Mouse (Mus musculus): Measurements from ENCODE around the gene Inf2. TPM values are rescaled to one million over a fixed set of nuclear protein-coding genes. Genes with fewer than 3 reads are reported as not detected.
A peak's percentile ranks its signal among the peaks of the same experiment; 100 is the strongest.

Inf2 gene
- polyA plus RNA-seq, 1 experiment from 2014 or later = 1.4 TPM

DNA sequence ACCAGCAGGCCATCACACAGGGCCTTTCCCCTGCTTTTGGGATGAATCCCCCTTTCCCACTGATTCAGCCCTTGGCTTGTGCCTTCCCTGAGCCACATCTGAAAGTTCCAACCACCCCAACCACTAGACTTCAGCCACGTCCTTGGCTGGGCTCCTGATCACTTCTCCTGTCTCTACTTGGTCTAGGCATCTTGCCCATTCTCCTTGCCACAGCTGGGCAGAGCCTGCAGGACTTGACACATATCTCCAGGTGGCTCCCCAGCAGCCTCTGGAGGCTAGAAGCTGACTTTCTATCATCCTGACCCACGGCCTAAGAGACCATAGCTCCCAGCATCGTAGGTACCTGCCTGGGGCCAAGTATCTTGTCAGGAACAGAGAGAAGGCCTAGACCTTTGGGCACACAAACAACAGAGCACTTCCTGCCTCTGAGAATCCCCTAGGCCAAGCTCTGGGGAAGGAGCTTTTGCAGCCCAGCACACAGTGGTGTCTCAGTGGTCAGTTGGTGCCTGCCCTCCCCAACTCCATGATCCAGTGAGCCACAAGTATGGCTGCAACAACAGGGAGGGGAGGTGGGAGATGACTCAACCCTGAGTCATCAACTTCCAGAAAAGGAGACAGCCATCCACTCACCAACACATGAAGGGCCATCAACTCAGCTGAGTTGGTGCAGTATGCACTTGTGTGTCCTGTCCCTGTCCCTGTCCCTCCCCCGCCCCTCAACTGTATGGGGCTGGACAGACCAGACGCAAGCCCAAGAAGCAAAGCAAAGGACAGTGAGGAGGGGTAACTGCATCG lies 10.1 kb upstream of the Inf2 start:
- H3K9ac ChIP-seq (ENCODE audit: low read length) = no peak overlapping the region
- no peaks in the 10 kb centered on the region for H3K9me3 ChIP-seq (ENCODE audit: control insufficient read depth, low read length)
- H3K4me1 ChIP-seq (ENCODE audit: control insufficient read depth, insufficient read depth, low read length) = no peaks in the 10 kb centered on the region
- no peaks in the 10 kb centered on the region for H3K36me3 ChIP-seq (ENCODE audit: control insufficient read depth, insufficient read depth, low read length)
- no peak overlapping the region for H3K4me3 ChIP-seq (ENCODE audit: low read depth, low read length)
- 0 out of 2 replicates have a peak, but pooled peaks have one; percentile 38 for ATAC-seq (ENCODE audit: low FRiP score)
- no peak overlapping the region for H3K27ac ChIP-seq (ENCODE audit: low read depth, low read length)
- no peak for DNase-seq (ENCODE audit: low spot score, missing footprints)
- H3K27me3 ChIP-seq (ENCODE audit: control insufficient read depth, insufficient read depth, low read length) = no peaks in the 10 kb centered on the region
- WGBS = 71% methylated on average over 6 of the region's 6 CpGs
- H3K4me2 ChIP-seq = no peak overlapping the region

GRCm38 (mm10) chr12:112579430-112579829 lies 9.2 kb upstream of the Inf2 start:
- H3K4me3 ChIP-seq (ENCODE audit: low read depth, low read length) = no peak overlapping the region
- H3K4me1 ChIP-seq (ENCODE audit: control insufficient read depth, insufficient read depth, low read length) = no peaks in the 10 kb centered on the region
- H3K27me3 ChIP-seq (ENCODE audit: control insufficient read depth, insufficient read depth, low read length) = no peaks in the 10 kb centered on the region
- H3K27ac ChIP-seq (ENCODE audit: low read depth, low read length) = no peak overlapping the region
- no peak overlapping the region for H3K9ac ChIP-seq (ENCODE audit: low read length)
- DNase-seq (ENCODE audit: low spot score, missing footprints) (no peak), ATAC-seq (ENCODE audit: low FRiP score) (no peak)
- H3K36me3 ChIP-seq (ENCODE audit: control insufficient read depth, insufficient read depth, low read length) = no peaks in the 10 kb centered on the region
- H3K9me3 ChIP-seq (ENCODE audit: control insufficient read depth, low read length) = no peaks in the 10 kb centered on the region
- no peak overlapping the region for H3K4me2 ChIP-seq
- WGBS = 46% methylated on average over 5 of the region's 5 CpGs

GRCm38 (mm10) chr12:112579926-112580325 lies 8.7 kb upstream of the Inf2 start:
- Histone ChIP-seq H3K27ac (ENCODE audit: low read depth, low read length) (no peak overlapping the region), H3K9ac (ENCODE audit: low read length) (no peak overlapping the region), H3K27me3 (ENCODE audit: control insufficient read depth, insufficient read depth, low read length) (no peaks in the 10 kb centered on the region), H3K4me3 (ENCODE audit: low read depth, low read length) (no peak overlapping the region), H3K4me1 (ENCODE audit: control insufficient read depth, insufficient read depth, low read length) (no peaks in the 10 kb centered on the region), H3K36me3 (ENCODE audit: control insufficient read depth, insufficient read depth, low read length) (no peaks in the 10 kb centered on the region), H3K9me3 (ENCODE audit: control insufficient read depth, low read length) (no peaks in the 10 kb centered on the region), H3K4me2 (no peak overlapping the region)
- DNase-seq (ENCODE audit: low spot score, missing footprints) (no peak), ATAC-seq (ENCODE audit: low FRiP score) (no peak)
- WGBS = 86% methylated on average over 8 of the region's 8 CpGs

DNA sequence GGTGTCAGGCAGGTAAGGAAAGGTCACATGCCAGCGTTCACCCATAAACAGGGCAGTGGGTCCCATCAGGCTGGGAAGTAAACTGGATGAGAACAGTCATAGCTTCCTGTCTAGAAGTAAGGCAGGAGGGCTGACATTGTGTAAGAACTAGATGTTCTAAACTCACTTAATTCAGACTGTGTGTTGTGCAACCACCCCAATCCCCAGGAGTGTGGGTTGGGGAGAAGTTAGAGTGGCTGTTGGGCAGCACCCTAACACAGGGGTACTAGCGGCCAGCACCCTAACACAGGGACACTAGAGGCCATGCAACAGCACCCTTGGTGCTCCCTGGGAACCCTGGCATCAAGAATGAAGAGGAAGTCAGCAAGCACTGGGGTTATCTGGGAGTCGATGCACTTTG lies 7.5 kb upstream of the Inf2 start:
- DNase-seq (ENCODE audit: low spot score, missing footprints) (no peak), ATAC-seq (ENCODE audit: low FRiP score) (no peak)
- no peak overlapping the region for H3K27ac ChIP-seq (ENCODE audit: low read depth, low read length)
- H3K4me1 ChIP-seq (ENCODE audit: control insufficient read depth, insufficient read depth, low read length) = no peaks in the 10 kb centered on the region
- 85% methylated on average over 3 of the region's 3 CpGs for WGBS
- no peaks in the 10 kb centered on the region for H3K9me3 ChIP-seq (ENCODE audit: control insufficient read depth, low read length)
- H3K36me3 ChIP-seq (ENCODE audit: control insufficient read depth, insufficient read depth, low read length) = no peaks in the 10 kb centered on the region
- H3K9ac ChIP-seq (ENCODE audit: low read length) = no peak overlapping the region
- H3K4me3 ChIP-seq (ENCODE audit: low read depth, low read length) = no peak overlapping the region
- H3K27me3 ChIP-seq (ENCODE audit: control insufficient read depth, insufficient read depth, low read length) = no peaks in the 10 kb centered on the region
- no peak overlapping the region for H3K4me2 ChIP-seq

DNA sequence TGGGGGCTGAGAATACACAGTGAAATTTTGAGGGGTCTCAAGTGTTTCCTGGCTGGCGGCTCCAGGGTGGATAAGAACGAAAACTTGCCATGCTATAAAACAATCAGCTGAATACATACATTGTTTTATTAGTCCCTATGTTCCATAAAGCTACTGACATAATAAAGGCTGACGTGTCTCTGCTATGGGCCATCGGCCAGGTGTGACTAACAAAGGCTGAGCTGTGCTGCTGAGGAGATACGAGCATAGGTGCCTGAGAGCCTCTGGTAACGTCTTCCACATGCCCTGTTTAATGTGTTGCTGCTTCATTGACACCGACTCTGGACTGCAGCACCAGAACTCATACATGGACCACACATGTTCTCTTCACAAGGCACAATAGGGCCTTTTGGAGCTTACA lies 3.6 kb upstream of the Inf2 start:
- Histone ChIP-seq H3K4me1 (ENCODE audit: control insufficient read depth, insufficient read depth, low read length) (peaks cover 10% of the 10 kb centered on the region), H3K9me3 (ENCODE audit: control insufficient read depth, low read length) (no peaks in the 10 kb centered on the region), H3K27ac (ENCODE audit: low read depth, low read length) (no peak overlapping the region), H3K4me2 (no peak overlapping the region), H3K4me3 (ENCODE audit: low read depth, low read length) (no peak overlapping the region), H3K36me3 (ENCODE audit: control insufficient read depth, insufficient read depth, low read length) (no peaks in the 10 kb centered on the region), H3K9ac (ENCODE audit: low read length) (no peak overlapping the region), H3K27me3 (ENCODE audit: control insufficient read depth, insufficient read depth, low read length) (peaks cover 27% of the 10 kb centered on the region)
- 80% methylated on average over 7 of the region's 7 CpGs for WGBS
- no peak for ATAC-seq (ENCODE audit: low FRiP score)
- DNase-seq (ENCODE audit: low spot score, missing footprints) = no peak

DNA sequence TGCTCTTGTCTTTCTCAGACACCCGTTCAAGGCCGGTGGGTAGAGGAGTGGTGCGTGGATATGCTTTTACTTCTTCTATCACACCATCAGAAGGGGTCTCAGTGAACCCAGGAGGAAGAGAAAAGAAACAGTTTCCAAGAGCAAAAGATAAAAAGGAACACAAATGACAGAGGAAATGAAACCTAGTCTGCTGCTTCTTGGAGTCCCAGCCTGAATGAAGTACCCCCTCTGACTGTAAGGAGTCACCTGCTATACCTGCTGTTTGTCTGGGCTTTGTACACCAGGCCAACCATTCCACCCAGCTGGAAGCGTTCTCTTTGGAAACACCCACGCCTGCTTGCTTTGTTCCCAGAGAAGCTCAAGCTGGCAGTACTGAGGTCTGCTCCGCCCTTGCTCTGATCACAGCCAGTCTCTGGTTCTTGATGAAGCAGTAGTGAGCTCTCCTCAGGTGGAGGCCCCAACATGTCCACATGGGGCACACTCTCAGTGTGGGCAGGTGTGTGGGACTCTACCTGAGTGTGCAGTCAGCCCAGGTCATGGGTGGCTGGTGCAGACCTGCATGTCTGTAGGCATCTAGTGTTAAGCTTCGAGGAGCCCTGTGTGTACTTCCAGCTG lies 2.6 kb upstream of the Inf2 start:
- Histone ChIP-seq H3K36me3 (ENCODE audit: control insufficient read depth, insufficient read depth, low read length) (no peaks in the 10 kb centered on the region), H3K9me3 (ENCODE audit: control insufficient read depth, low read length) (no peaks in the 10 kb centered on the region), H3K4me2 (no peak overlapping the region), H3K4me1 (ENCODE audit: control insufficient read depth, insufficient read depth, low read length) (peaks cover 10% of the 10 kb centered on the region), H3K27ac (ENCODE audit: low read depth, low read length) (no peak overlapping the region), H3K27me3 (ENCODE audit: control insufficient read depth, insufficient read depth, low read length) (peaks cover 31% of the 10 kb centered on the region), H3K9ac (ENCODE audit: low read length) (no peak overlapping the region), H3K4me3 (ENCODE audit: low read depth, low read length) (no peak overlapping the region)
- ATAC-seq (ENCODE audit: low FRiP score) = no peak
- no peak for DNase-seq (ENCODE audit: low spot score, missing footprints)
- 68% methylated on average over 7 of the region's 7 CpGs for WGBS

DNA sequence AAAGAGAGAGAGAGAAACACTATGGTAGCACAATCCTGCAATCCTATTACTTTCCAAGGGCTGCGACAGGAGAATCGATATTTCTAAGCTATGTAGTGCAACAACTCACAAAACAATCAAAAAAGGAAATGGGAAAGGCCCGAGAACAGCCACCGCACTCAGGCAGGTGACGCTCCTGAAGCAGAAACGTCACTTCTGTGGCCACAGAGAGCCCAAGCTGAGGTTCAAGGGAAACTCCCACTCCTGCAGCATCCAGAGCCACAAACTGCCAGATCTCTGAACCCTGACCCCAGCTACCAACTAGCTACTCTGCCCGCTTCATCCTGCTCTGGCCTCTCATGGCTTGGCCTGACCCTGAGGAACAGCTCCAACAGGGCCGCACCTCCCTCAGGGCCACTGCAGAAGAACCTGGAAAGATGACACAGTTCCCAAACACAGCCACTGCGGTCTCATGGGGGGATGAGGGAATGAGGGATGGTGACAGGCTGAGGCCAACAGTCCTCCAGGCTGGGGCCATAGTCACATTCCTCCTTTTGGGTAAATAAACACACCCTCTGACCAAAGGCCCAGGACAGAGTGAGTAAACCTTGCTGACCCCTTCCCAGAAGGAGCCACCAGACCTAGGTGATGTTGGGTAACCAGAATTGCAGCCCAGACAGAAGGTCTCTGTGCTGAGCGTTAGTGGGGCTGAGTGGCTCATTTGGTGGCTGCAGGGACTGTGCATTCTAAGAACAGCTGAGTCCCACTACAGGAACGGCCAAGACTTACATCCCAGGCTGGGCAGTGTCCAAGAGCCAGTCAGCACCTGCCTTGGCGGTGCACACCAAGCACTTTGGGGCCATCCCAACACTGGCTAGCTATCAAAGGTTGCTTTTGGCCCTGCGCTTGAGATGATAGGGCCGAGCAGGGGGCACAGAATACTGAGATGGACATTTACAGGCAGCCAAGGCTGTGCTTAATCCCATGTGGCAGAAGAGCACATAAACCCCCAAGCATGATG lies 1.2 kb upstream of the Inf2 start:
- H3K27me3 ChIP-seq (ENCODE audit: control insufficient read depth, insufficient read depth, low read length) = peaks cover 31% of the 10 kb centered on the region
- H3K4me1 ChIP-seq (ENCODE audit: control insufficient read depth, insufficient read depth, low read length) = peaks cover 10% of the 10 kb centered on the region
- H3K9me3 ChIP-seq (ENCODE audit: control insufficient read depth, low read length) = no peaks in the 10 kb centered on the region
- H3K4me2 ChIP-seq = peak overlapping the region; percentile 96
- H3K27ac ChIP-seq (ENCODE audit: low read depth, low read length) = no peak overlapping the region
- H3K36me3 ChIP-seq (ENCODE audit: control insufficient read depth, insufficient read depth, low read length) = no peaks in the 10 kb centered on the region
- no peak overlapping the region for H3K4me3 ChIP-seq (ENCODE audit: low read depth, low read length)
- ATAC-seq (ENCODE audit: low FRiP score) (no peak), DNase-seq (ENCODE audit: low spot score, missing footprints) (no peak)
- H3K9ac ChIP-seq (ENCODE audit: low read length) = no peak overlapping the region
- WGBS = 82% methylated on average over 14 of the region's 14 CpGs

DNA sequence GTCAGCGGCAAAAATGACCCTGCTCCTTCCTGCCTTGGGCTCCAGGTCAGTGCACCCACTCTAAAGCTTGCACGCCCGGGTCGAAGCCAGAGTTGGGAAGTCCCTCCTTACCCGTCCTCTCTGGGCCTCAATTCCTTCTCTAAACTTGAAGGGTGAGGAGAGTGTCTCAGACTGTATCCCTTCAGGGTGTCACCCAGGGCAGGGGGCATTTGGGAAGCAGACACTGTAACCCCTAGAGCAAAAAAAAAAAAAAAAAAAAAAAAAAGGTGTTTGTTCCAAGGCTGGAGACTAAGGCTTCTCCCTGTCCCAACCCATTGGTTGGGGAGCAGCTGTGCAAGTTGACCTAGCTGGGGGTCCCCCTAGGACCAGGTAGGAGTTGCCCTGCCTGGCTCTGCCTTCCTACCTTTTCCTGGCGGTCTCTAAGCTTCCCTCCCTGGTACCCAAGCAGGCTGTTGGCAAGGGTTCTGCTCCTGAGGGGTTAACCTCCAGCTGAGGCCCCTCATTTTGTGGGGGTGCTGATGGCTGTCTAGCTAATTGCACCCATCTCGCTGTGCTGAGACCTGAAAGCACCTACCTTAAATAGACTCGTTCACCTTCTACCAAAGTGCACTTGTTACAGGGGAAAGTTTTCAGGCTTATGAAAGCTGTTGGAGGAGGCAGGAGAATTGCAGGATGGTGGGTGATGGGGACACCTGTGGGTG lies 1.1 kb downstream of the Inf2 start:
- 67% methylated on average over 8 of the region's 8 CpGs for WGBS
- no peaks in the 10 kb centered on the region for H3K36me3 ChIP-seq (ENCODE audit: control insufficient read depth, insufficient read depth, low read length)
- peaks cover 10% of the 10 kb centered on the region for H3K4me1 ChIP-seq (ENCODE audit: control insufficient read depth, insufficient read depth, low read length)
- no peak overlapping the region for H3K9ac ChIP-seq (ENCODE audit: low read length)
- H3K4me3 ChIP-seq (ENCODE audit: low read depth, low read length) = peak overlapping the region; percentile 44; the same call in 1 of the 2 replicates
- no peaks in the 10 kb centered on the region for H3K9me3 ChIP-seq (ENCODE audit: control insufficient read depth, low read length)
- DNase-seq (ENCODE audit: low spot score, missing footprints) = no peak
- H3K27ac ChIP-seq (ENCODE audit: low read depth, low read length) = no peak overlapping the region
- peaks cover 31% of the 10 kb centered on the region for H3K27me3 ChIP-seq (ENCODE audit: control insufficient read depth, insufficient read depth, low read length)
- ATAC-seq (ENCODE audit: low FRiP score) = no peak
- no peak overlapping the region; the same call in 1 of the 2 replicates for H3K4me2 ChIP-seq
